Mouse (Mus musculus): ENCODE data around the gene Snx9. TPM values are rescaled to one million over a fixed set of nuclear protein-coding genes. Genes with fewer than 3 reads are reported as not detected.

Gene Snx9
- polyA plus RNA-seq, 1 experiment from 2014 or later = 101 TPM

DNA sequence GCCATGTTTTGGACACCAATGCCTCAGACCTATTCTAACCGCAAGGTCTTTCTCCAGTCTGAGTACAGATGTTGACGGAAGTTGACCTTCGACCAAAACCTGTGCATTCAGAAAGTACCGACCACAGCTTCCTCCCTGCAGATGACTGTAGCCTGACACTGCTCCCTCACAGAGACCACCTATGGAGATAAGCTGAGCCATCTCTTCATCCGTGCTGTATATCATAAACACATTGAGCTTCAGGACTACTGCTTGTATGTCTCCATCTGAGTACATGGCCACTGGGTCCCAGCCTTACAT, 38.5 kb upstream of the Snx9 start:
- H3K27ac ChIP-seq = peak overlapping the region; percentile 87; the same call in 1 of the 2 replicates
- 62% methylated on average over 5 of the region's 5 CpGs for WGBS (ENCODE audit: missing documents)
- no peaks in the 10 kb centered on the region for H3K36me3 ChIP-seq (ENCODE audit: inconsistent target)

DNA sequence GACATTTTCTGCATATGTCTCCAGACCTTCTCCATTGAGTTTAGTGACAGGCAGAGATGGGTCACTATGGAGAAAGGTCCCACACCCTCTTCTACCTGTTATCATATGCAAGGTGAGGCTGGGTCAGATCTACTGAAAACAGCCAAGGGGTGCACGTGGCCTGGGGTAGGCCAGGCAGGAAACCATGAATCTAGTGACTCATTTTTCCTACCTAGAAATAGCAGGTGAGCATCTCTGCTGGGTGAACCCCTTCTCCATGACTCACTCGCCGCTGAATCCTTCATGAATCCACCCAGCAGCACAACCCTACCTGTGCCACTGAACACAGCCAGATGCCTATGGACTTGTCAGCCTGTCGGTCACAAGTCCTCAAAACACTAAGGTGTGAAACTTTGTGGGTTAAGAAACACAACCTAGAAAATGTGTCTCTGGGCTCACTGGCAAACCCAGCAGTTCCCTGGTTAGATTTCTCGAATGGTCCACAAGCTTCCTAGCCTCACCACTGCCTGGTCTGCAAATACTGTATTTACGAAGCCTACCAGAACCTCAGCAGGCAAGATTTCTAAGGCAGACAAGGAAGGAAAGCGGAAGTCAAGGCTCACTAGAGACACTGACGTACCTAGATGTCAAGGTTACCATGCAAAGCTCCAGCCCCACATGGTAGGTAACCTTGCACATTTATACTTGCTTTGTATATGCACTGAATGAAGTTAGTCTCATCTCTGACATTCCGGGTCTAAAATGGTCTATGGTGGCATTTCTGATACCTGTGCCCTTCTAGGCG, 37.7 kb upstream of the Snx9 start:
- H3K27ac ChIP-seq = no peak overlapping the region

More for the DNA sequence above, 38.5 kb upstream of the Snx9 start:
- Histone ChIP-seq H3K4me3 (ENCODE audit: inconsistent target) (no peak overlapping the region), H3K79me2 (ENCODE audit: inconsistent target) (no peaks in the 10 kb centered on the region)

DNA sequence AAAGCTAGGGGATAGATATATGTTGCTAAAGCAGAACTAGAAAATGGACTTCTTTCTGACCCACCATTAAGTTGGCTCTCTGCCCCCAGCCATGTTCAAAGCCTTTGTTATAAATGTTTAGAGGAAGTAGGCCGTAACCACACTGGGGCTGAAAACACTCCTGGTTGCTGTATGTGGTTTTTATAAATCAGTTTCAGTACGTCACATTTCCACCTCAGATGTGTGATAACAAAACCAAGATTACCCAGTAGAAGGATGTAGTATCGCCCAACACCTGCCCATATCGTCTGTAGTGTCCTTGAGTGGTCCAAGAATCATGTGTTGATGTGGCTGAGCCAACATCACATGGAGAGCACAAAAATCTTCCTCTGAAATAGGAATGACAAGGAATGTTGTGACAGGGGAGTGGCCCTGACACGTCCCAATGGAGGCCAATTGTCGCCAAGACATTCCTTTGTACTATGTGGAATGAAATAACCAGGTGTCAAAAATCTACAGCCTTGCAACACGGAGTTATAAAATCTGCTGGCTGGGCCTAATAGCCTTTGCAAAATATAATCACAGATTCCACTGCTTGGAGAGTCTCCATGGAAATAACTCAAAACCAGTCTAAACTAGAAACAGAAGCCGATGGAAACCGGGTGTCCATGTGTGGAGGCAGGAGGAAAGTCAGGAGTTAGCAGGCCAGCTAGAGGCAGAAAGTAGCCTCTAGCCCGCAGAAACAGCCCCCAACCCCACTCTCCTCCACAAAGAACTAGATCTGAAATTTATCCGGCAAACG, 36.6 kb upstream of the Snx9 start:
- 53% methylated on average over 12 of the region's 12 CpGs for WGBS (ENCODE audit: missing documents)
- 0 out of 2 replicates have a peak overlapping the region, but pooled peaks have one; percentile 83 for H3K27ac ChIP-seq

More for the DNA sequence above, 37.7 kb upstream of the Snx9 start:
- no peaks in the 10 kb centered on the region for H3K36me3 ChIP-seq (ENCODE audit: inconsistent target)
- H3K4me3 ChIP-seq (ENCODE audit: inconsistent target) = no peak overlapping the region
- WGBS (ENCODE audit: missing documents) = 75% methylated on average over 10 of the region's 10 CpGs
- no peaks in the 10 kb centered on the region for H3K79me2 ChIP-seq (ENCODE audit: inconsistent target)

DNA sequence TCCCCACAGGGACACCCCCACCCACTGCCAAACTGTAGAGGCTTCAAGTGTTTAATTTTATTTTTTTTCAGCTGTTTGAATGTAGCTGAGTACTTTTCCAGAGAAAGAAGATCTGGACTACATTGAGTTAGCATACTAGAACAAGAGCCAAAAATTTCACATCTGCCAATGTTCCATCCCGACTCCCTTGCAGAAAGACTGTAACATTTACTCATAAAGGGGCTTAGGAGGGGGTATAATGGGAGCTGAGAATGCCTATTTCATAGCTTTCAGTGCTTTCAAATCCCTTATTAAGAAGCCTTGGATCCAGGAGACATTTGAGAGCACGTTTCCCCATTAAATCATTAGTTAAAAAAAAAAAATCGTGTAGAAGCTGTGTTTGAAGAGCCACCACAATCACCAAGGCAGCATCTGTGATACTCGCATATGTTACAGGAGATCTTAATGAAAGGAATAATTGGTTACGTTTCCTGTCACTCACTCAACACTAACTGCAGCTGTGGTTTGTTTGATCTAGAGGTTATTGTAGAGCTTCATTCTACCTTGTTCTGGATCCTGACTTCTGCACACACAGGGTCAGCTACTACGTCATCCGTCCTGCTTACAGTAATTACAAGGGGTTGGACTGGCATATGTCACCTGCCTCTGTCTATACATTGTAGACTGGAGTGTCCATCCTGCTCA, 35.8 kb upstream of the Snx9 start:
- Histone ChIP-seq H3K27ac (peak overlapping the region; percentile 83), H3K36me3 (ENCODE audit: inconsistent target) (no peaks in the 10 kb centered on the region), H3K4me3 (ENCODE audit: inconsistent target) (no peak overlapping the region), H3K79me2 (ENCODE audit: inconsistent target) (no peaks in the 10 kb centered on the region)
- WGBS (ENCODE audit: missing documents) = 76% methylated on average over 7 of the region's 7 CpGs

More for the DNA sequence above, 36.6 kb upstream of the Snx9 start:
- Histone ChIP-seq H3K79me2 (ENCODE audit: inconsistent target) (no peaks in the 10 kb centered on the region), H3K4me3 (ENCODE audit: inconsistent target) (no peak overlapping the region), H3K36me3 (ENCODE audit: inconsistent target) (no peaks in the 10 kb centered on the region)

DNA sequence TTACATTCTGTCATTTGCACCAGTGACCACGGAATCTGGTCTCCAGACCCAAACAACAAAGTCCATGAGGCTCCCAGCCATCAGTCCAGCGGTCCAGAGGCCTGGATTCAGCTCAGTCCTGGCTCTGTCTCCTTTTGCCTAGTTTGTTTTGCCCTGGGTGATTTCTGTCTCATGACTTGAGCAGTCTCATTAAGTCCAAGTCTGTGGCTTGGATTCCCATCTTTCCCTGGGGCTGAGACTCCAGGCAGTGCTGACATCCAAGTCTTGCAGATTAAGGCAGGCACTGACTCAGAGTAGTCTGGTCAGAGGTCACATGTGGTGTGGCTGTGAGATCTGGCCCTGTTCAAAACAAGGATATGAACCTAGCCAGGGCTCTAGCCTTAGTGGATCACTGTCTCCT, 35.2 kb upstream of the Snx9 start:
- 89% methylated on average over 2 of the region's 2 CpGs for WGBS (ENCODE audit: missing documents)
- Histone ChIP-seq H3K27ac (peak overlapping the region; percentile 83), H3K36me3 (ENCODE audit: inconsistent target) (no peaks in the 10 kb centered on the region), H3K79me2 (ENCODE audit: inconsistent target) (no peaks in the 10 kb centered on the region), H3K4me3 (ENCODE audit: inconsistent target) (no peak overlapping the region)

DNA sequence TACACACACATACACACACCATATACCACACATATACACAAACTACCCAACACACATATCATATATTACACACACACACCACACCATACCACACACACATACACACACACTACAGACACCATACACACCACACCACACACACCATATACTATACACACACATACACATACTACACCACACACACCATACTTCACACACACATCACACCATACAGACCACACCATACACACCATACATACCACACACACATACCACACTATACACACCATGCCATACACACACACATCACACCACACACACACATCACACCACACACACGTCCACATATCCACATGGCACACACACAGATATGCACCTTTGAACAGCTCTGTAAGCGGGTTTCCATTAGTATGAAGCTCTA, 34.3 kb upstream of the Snx9 start:
- H3K27ac ChIP-seq = peak overlapping the region; percentile 83
- no peaks in the 10 kb centered on the region for H3K79me2 ChIP-seq (ENCODE audit: inconsistent target)
- no peak overlapping the region for H3K4me3 ChIP-seq (ENCODE audit: inconsistent target)
- H3K36me3 ChIP-seq (ENCODE audit: inconsistent target) = no peaks in the 10 kb centered on the region
- 100% methylated on average over 2 of the region's 2 CpGs for WGBS (ENCODE audit: missing documents)

DNA sequence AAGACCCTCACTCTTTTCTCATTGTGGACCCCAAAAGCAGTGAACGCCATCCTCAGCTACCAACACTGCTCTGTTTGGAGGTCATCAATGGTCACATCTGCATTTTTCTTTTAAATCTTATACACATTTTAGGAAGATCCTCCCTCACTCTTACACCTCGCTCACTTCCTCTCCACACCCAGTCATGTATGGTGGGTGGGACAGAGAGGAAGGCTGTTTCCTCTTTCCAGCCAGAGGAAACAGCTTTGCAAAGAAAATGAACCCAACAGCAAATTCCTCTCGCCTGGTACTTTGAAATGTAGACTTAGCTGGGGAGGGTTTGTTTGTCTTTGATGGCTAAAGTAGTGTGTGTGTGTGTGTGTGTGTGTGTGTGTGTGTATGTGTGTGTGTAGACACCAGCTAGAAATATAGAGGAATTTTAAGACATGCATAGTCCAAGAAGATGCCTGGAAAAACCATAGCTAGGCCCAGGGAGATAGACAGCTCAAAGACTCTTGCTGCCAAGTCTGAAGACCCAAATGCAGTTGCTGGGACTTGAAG, 33.2 kb upstream of the Snx9 start:
- peak overlapping the region; percentile 83 for H3K27ac ChIP-seq
- H3K4me3 ChIP-seq (ENCODE audit: inconsistent target) = no peak overlapping the region
- H3K79me2 ChIP-seq (ENCODE audit: inconsistent target) = no peaks in the 10 kb centered on the region
- 8% methylated on average over 3 of the region's 3 CpGs for WGBS (ENCODE audit: missing documents)
- no peaks in the 10 kb centered on the region for H3K36me3 ChIP-seq (ENCODE audit: inconsistent target)

DNA sequence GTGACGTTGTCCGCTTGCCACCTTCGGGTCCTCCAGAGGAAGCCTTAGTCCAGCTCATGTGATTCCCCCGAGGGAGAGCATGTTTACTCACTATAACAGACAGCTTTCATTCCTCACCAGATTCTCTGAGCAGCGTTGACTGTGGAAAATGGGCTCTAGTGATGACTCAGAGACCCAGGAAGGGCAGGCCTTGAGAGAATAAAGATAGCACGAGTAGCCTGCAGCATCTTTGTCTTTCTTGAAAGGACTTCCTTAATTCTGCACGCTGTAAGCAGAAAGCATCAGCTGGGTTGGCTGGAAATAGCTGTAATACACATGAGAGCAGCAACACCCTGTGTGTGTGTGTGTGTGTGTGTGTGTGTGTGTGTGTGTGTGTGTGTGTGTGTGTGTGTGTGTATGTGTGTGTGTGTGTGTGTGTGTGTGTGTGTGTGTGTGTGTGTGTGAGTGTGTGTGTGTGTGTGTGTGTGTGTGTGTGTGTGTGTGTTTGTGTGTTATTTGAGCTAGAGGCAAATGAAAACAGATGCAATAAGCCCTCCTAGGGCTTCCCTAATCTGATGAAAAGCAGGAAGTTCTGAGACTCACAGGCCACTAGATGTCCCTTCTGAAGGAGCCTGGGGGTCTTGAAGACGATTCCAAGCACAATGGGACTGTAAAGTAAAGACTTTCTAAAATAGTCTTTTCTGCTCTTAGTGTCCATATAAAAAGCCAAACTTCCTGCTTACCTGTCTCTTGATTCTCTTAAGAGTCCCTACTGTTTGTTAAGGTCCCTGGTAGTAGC, 27.1 kb upstream of the Snx9 start:
- WGBS (ENCODE audit: missing documents) = 31% methylated on average over 8 of the region's 8 CpGs
- Histone ChIP-seq H3K4me3 (ENCODE audit: inconsistent target) (no peak overlapping the region), H3K27ac (peak overlapping the region; percentile 91)

DNA sequence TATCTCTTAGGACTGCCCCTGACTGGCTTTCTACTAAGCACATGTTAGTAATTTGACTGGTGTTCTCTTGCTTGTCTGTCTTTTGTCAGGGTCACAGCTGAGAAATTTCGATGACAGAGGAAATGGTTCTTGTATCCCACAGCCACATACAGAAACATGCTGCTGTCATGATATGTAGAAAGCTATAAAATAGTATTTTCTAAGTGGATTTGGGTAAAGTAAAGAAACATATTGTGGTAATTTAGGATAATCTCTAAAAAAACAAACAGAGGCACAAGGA, 26.5 kb upstream of the Snx9 start:
- H3K36me3 ChIP-seq (ENCODE audit: inconsistent target) = no peaks in the 10 kb centered on the region
- H3K27ac ChIP-seq = peak overlapping the region; percentile 91
- 16% methylated on average over 1 of the region's 1 CpGs for WGBS (ENCODE audit: missing documents)
- no peaks in the 10 kb centered on the region for H3K79me2 ChIP-seq (ENCODE audit: inconsistent target)
- no peak overlapping the region for H3K4me3 ChIP-seq (ENCODE audit: inconsistent target)

More for the DNA sequence above, 27.1 kb upstream of the Snx9 start:
- Histone ChIP-seq H3K79me2 (ENCODE audit: inconsistent target) (no peaks in the 10 kb centered on the region), H3K36me3 (ENCODE audit: inconsistent target) (no peaks in the 10 kb centered on the region)

DNA sequence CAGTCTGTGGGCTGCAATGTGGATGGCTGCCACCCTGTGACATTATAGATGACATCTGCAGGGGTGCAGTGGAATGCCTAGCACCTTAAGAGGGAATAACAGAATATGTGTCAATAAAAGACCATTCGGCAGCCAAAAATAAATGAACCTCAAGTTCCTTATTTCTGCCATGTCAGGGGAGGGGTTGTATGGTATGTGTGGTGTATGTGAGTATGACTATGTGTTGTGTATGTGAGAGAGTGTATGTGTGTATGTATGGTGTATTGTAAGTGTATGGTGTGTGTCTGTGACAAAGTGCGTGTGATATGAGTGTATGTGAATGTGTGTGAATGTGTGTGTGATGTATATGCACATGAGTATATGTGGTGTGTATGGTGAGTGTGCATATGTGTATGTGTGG, 23.3 kb upstream of the Snx9 start:
- 42% methylated on average over 2 of the region's 2 CpGs for WGBS (ENCODE audit: missing documents)
- H3K36me3 ChIP-seq (ENCODE audit: inconsistent target) = no peaks in the 10 kb centered on the region
- H3K79me2 ChIP-seq (ENCODE audit: inconsistent target) = no peaks in the 10 kb centered on the region
- no peak overlapping the region for H3K27ac ChIP-seq
- H3K4me3 ChIP-seq (ENCODE audit: inconsistent target) = no peak overlapping the region

DNA sequence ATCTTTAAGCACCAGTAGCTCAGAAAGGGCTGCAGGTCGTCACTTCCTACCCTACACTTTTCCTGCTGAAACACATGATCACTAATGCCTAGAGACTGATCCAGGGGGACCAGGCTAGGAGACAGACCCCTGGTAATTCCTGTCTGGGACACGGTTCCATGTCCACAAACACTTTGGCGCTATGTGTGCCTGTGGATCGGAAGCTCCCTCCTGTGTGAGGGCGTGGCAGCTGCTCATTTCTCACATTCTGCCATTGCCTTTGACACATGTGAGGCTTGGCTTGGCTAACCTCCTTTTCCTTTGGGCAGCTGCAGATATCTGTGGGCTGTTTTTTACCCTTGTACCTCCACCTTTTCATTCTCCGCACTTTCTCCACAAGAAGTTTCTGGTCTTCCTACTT, 22.0 kb upstream of the Snx9 start:
- Histone ChIP-seq H3K36me3 (ENCODE audit: inconsistent target) (no peaks in the 10 kb centered on the region), H3K27ac (no peak overlapping the region), H3K79me2 (ENCODE audit: inconsistent target) (no peaks in the 10 kb centered on the region), H3K4me3 (ENCODE audit: inconsistent target) (no peak overlapping the region)
- 88% methylated on average over 6 of the region's 6 CpGs for WGBS (ENCODE audit: missing documents)

DNA sequence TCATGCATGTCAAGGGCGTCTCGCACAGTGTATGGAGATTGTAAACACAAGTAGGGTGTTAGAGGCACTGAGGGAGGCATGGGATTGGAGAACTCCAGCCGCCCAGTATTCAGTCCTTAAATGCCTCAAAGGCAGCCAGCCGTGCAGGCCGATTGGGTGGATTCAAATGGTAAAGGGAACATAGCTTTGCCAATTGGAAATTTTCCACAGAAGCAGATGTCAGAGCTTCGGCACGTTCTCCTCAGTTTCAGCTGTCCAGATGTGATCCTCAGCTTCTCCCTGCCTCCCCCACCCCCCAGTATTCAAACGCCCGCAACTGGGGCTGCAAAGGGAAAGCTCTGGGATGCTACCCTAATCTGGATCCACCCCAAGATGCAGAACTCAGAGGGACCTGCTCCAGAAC, 21.3 kb upstream of the Snx9 start:
- 94% methylated on average over 8 of the region's 9 CpGs for WGBS (ENCODE audit: missing documents)
- no peak overlapping the region for H3K27ac ChIP-seq
- H3K79me2 ChIP-seq (ENCODE audit: inconsistent target) = no peaks in the 10 kb centered on the region
- no peaks in the 10 kb centered on the region for H3K36me3 ChIP-seq (ENCODE audit: inconsistent target)
- no peak overlapping the region for H3K4me3 ChIP-seq (ENCODE audit: inconsistent target)

DNA sequence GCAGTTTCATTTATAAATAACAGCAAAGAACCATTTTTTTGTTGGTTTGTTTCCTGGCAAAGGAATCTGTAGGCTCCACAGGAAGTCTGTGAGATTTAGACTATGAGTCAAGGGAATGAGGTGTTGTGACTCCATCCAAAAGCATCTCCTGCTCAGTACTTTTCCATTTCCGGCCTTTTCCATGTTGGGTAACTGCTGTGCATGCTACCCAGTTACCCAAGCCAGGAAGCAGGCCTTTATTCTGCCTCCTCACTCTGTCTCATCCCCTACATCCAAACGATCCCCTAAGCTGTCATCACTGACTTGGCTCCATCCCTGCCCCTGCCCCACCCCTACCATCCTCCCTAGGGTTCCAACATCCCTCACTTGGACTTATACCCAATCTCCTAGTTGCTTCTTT, 18.6 kb upstream of the Snx9 start:
- Histone ChIP-seq H3K27ac (no peak overlapping the region), H3K36me3 (ENCODE audit: inconsistent target) (no peaks in the 10 kb centered on the region), H3K79me2 (ENCODE audit: inconsistent target) (no peaks in the 10 kb centered on the region), H3K4me3 (ENCODE audit: inconsistent target) (no peak overlapping the region)
- 92% methylated on average over 2 of the region's 2 CpGs for WGBS (ENCODE audit: missing documents)

DNA sequence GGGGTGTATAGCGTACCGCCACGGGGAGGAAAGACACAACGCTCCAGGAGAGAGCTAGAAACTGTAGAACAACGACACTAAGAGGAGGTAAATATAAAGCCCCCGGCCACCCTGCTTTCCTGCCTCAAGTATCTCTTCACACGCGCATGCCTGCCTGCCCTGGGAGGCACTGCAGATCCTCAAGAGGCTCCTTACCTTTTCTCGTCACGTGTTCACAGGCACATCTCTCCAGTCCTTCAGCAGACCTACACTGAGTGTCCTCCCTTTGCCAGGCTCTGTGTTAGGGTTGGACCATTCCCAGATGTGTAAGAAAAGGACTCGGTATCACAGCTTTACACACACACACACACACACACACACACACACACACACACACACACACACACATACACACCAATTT, 18.1 kb upstream of the Snx9 start:
- Histone ChIP-seq H3K27ac (no peak overlapping the region), H3K4me3 (ENCODE audit: inconsistent target) (no peak overlapping the region), H3K79me2 (ENCODE audit: inconsistent target) (no peaks in the 10 kb centered on the region), H3K36me3 (ENCODE audit: inconsistent target) (no peaks in the 10 kb centered on the region)
- WGBS (ENCODE audit: missing documents) = 94% methylated on average over 11 of the region's 11 CpGs

Measured in macrophage (primary cell).